Mouse (Mus musculus) bone marrow macrophage, adult 2 months (primary cell): ENCODE results near the gene Msmo1.

Experiments
- CTCF ChIP-seq: IDR thresholded peaks from 2 replicates; pipeline ENCODE4 v1.5.1; 2012; ENCODE audit warnings: low read depth, mild to moderate bottlenecking, low read length, moderate library complexity
- POLR2A ChIP-seq: IDR thresholded peaks from 2 replicates; pipeline ENCODE4 v1.6.1; 2012; ENCODE audit warnings: mild to moderate bottlenecking, low read depth, low read length, borderline replicate concordance

GRCm38 (mm10) chr8:64761430-64761829 is 27.8 kb upstream of the Msmo1 start:
- TF ChIP-seq CTCF (no peak), POLR2A (no peak)
